Mouse (Mus musculus) G1E (cell line): Measurements from ENCODE around the gene Mamdc4. TPM values are rescaled to one million over a fixed set of nuclear protein-coding genes. Genes with fewer than 3 reads are reported as not detected.

Source experiments
- ATAC-seq: 2 replicates; pipeline ENCODE4 v1.8.0; 2016; ENCODE audit warnings: mild to moderate bottlenecking; ENCODE audit not compliant: insufficient number of reproducible peaks, poor library complexity, low FRiP score, severe bottlenecking; ENCODE audit errors: extremely low read depth
- DNase-seq: peaks from one replicate; pipeline ENCODE4 v3.0.0; 2012; ENCODE audit warnings: low spot score
- H3K27me3 ChIP-seq: 2 replicates; pipeline ENCODE4 v1.6.1; 2012; ENCODE audit warnings: mild to moderate bottlenecking, low read length, inconsistent platforms; ENCODE audit not compliant: insufficient read depth
- H3K36me3 ChIP-seq: replicated peaks from 2 replicates; pipeline ENCODE3; 2012; ENCODE audit warnings: mild to moderate bottlenecking, inconsistent platforms
- H3K4me1 ChIP-seq: 2 replicates; pipeline ENCODE4 v1.6.1; 2012; ENCODE audit warnings: low read depth, low read length, inconsistent platforms, mixed read lengths; ENCODE audit not compliant: insufficient read depth
- H3K4me3 ChIP-seq: 2 replicates; pipeline ENCODE4 v1.5.1; 2012; ENCODE audit warnings: low read depth, mild to moderate bottlenecking, inconsistent platforms, low read length, moderate library complexity, mixed read lengths
- H3K9me3 ChIP-seq: replicated peaks from 2 replicates; pipeline ENCODE4 v1.6.1; 2012; ENCODE audit warnings: inconsistent platforms
- CTCF ChIP-seq: IDR thresholded peaks from 2 replicates; pipeline ENCODE4 v1.5.1; 2012; ENCODE audit warnings: low read depth, low read length, inconsistent platforms, mixed read lengths
- GATA1 ChIP-seq: IDR thresholded peaks from 2 replicates; pipeline ENCODE4 v1.6.1; 2012; ENCODE audit warnings: borderline replicate concordance, low read length, inconsistent platforms, mixed read lengths
- GATA2 ChIP-seq: IDR thresholded peaks from 2 replicates; pipeline ENCODE4 v1.6.1; 2012; ENCODE audit warnings: low read depth, low read length, inconsistent platforms, borderline replicate concordance
- POLR2AphosphoS5 ChIP-seq: IDR thresholded peaks from 2 replicates; pipeline ENCODE4 v1.6.1; 2012; ENCODE audit warnings: low read depth, low read length, inconsistent platforms; ENCODE audit not compliant: insufficient replicate concordance
- TAL1 ChIP-seq: conservative IDR thresholded peaks from 2 replicates; pipeline ENCODE4 v1.6.1; 2012; ENCODE audit warnings: low read depth, low read length, inconsistent platforms, mixed read lengths
- polyA plus RNA-seq: library from polyadenylated mRNA; stranded (reverse); fragments of >175 nt; gene quantifications from 2 replicates; pipeline ENCODE4 v1.2.3, GENCODE M21; 2012
- total RNA-seq, 2 experiments: library from RNA; stranded (forward) in 1 of 2; stranded (reverse) in 1 of 2; fragments of 200-1000 nt in 1 of 2; fragments of >200 nt in 1 of 2; fragmentation: Nextera tagmentation in 1 of 2; gene quantifications; 2 replicates each; pipeline ENCODE4 v1.2.3; 2014 to 2017

Mamdc4 gene
- total and polyA plus RNA-seq, 3 experiments = 1.4 to 4.3 (median 1.9) TPM

DNA sequence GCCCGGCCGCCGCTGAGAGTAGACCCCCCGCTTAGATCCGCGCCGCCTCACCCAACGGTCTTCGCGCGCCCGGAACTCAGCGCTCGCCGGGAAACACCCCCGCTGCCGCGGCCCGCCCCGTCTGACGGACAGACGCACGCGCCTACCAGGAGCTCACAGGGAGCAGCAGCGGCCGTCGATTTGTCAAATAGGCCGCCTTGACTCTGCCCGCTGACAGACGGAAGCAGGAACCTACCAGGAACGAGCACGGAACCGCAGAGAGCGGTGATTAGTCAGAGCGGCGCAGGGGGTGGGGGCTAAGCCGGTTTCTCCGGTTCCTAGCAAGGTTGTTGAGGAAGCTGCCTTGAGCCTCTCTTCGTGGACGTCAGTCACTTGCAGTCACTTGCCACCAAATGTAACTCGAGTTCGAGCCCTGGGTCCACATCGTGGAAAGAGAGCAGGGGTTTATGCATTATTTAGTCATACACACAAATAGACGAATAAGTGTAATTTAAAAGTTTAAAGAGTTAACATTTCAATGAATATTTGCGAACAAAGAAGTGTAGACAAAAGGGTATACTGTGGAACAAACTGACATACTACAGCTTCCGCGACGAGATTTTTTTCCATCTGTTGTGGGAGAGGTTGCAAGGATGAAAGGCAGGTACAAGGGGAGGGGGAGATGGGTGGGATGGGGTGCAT, 27.7 kb downstream of the Mamdc4 start, which contains the start of gene Traf2:
TSS of gene Traf2 (minus strand) at position 130 of the 681 bp plus-strand sequence.
- peak; percentile 100 for ATAC-seq
- DNase-seq = peak; percentile 100
- Histone ChIP-seq H3K9me3 (no peaks in the 10 kb centered on the region), H3K36me3 (peaks cover 33% of the 10 kb centered on the region), H3K27me3 (peaks cover 5% of the 10 kb centered on the region; the same call in 1 of the 2 replicates), H3K4me3 (peak within 1 kb of the TSS; percentile 83), H3K4me1 (peaks cover 48% of the 10 kb centered on the region)
- TF ChIP-seq GATA2 (no peak), TAL1 (no peak), POLR2AphosphoS5 (no peak), CTCF (no peak), GATA1 (no peak)

DNA sequence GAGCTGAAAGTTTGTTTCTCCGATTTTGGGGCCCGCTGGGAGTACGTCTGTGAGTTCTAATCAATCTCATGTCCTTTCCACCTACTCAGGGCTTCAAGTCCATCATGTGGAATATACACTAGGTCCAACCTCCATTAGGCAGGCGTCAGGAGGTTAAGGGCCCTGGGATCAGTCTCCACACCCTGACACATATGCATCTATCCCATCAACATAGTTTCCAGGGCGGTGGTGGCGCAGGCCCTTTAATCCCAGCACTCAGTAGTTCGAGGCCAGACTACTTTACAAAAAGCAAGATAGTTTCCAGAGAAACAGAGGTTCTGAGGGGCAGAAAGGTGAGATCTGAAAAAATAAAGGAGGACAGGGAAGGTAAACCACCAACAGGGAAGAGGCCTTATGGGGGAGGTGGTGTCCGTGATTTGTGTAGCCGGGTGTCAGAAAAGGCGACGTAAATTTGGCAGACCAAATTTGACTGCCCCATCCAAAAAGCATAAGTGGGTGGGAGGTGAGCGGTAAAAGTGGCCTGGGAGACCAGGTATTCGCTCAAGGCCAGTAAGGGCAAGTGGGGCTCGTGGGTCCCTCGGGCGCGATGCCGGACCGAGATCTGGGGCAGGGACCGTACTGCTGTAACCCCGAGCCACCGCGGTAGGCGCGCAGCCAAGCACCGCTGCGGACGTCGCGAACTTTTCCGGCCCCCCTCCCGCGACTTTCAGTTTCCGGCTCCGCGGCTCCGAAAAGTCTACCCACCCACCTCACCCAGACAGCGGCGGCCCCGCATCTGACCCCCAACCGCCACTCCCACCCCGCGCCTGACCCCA, 28.4 kb downstream of the Mamdc4 start:
- H3K36me3 ChIP-seq = peaks cover 38% of the 10 kb centered on the region
- TF ChIP-seq GATA2 = no peak
- no peak for TF ChIP-seq TAL1
- H3K4me1 ChIP-seq = peaks cover 52% of the 10 kb centered on the region
- H3K4me3 ChIP-seq = peak overlapping the region; percentile 83
- ATAC-seq (no peak), DNase-seq (no peak)
- peaks cover 5% of the 10 kb centered on the region; the same call in 1 of the 2 replicates for H3K27me3 ChIP-seq
- no peaks in the 10 kb centered on the region for H3K9me3 ChIP-seq

GRCm38 (mm10) chr2:25541644-25542367, 32.8 kb downstream of the Mamdc4 start:
- H3K36me3 ChIP-seq = peaks cover 76% of the 10 kb centered on the region
- peaks cover 41% of the 10 kb centered on the region for H3K4me1 ChIP-seq
- no peaks in the 10 kb centered on the region for H3K27me3 ChIP-seq
- no peak for TF ChIP-seq GATA2
- no peak for TF ChIP-seq POLR2AphosphoS5
- TF ChIP-seq CTCF = no peak
- TF ChIP-seq GATA1 = no peak
- TF ChIP-seq TAL1 = no peak
- no peaks in the 10 kb centered on the region for H3K9me3 ChIP-seq
- H3K4me3 ChIP-seq = no peak overlapping the region
- ATAC-seq (no peak), DNase-seq (no peak)

- H3K4me1 ChIP-seq = peaks cover 32% of the 10 kb centered on the region
- TF ChIP-seq GATA2 (no peak), CTCF (no peak), GATA1 (no peak), POLR2AphosphoS5 (no peak), TAL1 (no peak)
- no peaks in the 10 kb centered on the region for H3K9me3 ChIP-seq
- peaks cover 88% of the 10 kb centered on the region for H3K36me3 ChIP-seq
- no peaks in the 10 kb centered on the region for H3K27me3 ChIP-seq
- DNase-seq (no peak), ATAC-seq (no peak)
- no peak overlapping the region for H3K4me3 ChIP-seq
These were observed 34.1 kb downstream of the Mamdc4 start for GRCm38 (mm10) chr2:25540541-25540948.

DNA sequence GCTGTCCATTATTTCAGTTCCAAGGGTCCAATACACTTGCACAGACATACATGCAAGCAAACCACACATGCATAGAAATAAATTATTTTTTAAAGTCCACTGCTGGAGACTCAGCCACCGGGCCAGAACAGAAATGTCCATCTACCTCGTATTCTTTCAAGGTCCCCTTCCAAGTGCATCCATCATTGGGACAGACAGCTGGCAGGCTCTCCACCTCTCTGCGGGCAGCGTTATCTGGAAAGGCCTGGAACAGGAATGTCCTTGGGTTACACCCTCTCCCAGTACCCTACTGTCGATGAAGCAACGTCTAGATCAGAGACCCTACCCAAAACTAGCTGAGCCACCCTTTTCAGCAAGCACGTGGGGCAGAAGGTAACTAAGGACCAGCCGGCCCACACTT, 38.1 kb downstream of the Mamdc4 start:
- Histone ChIP-seq H3K9me3 (no peaks in the 10 kb centered on the region), H3K4me3 (no peak overlapping the region), H3K27me3 (no peaks in the 10 kb centered on the region), H3K4me1 (peaks cover 22% of the 10 kb centered on the region), H3K36me3 (peaks cover 89% of the 10 kb centered on the region)
- TF ChIP-seq GATA1 (no peak), TAL1 (no peak), GATA2 (no peak), CTCF (no peak), POLR2AphosphoS5 (no peak)
- ATAC-seq (no peak), DNase-seq (no peak)

DNA sequence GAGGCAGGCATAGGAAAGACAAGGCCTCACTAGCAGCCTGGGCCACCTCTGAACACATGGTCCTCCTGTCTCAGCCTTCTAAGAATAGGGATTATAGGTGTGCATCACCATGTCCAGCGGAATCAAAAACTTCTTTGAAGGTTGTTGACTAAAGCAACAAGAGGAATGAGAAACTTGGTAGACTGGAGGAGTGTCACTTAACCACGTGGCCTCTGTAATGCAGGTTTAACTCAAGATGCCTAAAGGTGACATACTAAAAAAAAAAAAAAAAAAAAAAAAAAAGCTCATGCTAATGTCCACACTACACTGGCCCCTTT, 39.8 kb downstream of the Mamdc4 start:
- Histone ChIP-seq H3K27me3 (no peaks in the 10 kb centered on the region), H3K4me3 (no peak overlapping the region), H3K36me3 (peaks cover 94% of the 10 kb centered on the region), H3K9me3 (no peaks in the 10 kb centered on the region), H3K4me1 (peaks cover 18% of the 10 kb centered on the region)
- DNase-seq (no peak), ATAC-seq (no peak)
- TF ChIP-seq TAL1 (no peak), CTCF (no peak), GATA1 (no peak), GATA2 (no peak)
